Mouse (Mus musculus): Measurements from ENCODE around the gene Haao.

- no peak for TF ChIP-seq CTCF (IDR thresholded peaks at IDR 0.05; ENCODE audit: low read depth, low read length)
- TF ChIP-seq GATA1 (IDR thresholded peaks at IDR 0.05; ENCODE audit: borderline replicate concordance, low read length) = no peak
- TF ChIP-seq GATA2 (IDR thresholded peaks at IDR 0.05; ENCODE audit: borderline replicate concordance, low read depth, low read length) = no peak
- TF ChIP-seq POLR2AphosphoS5 (IDR thresholded peaks at IDR 0.05; ENCODE audit: insufficient replicate concordance, low read depth, low read length) = no peak
Measured at GRCm38 (mm10) chr17:83813050-83813449, 34.7 kb downstream of the Haao start.

Measured in G1E (cell line).